12 mouse cellular contexts compared by ENCODE assay signal in genomic region chr5:136583256-136583655, GRCm38 (mm10).
"Had no signal": no experiment of that assay in that cellular context is flagged by ENCODE, and none has a peak within 500 bp of the region (broad histone marks: within the 10 kb centered on the region; RNA-seq: fewer than 3 reads in every experiment).

No protein-coding gene starts in this region.

- DNase-seq: kidney, adult 11 months; layer of hippocampus, adult 9-11 months; right cerebral cortex, adult 18-20 months; right cerebral cortex, postnatal 25 days; thymus, adult 2 months; thymus, postnatal 25 days had no signal

- H3K9me3 ChIP-seq: kidney, embryonic 15.5 days; neural tube, embryonic 15.5 days had no signal

- H3K36me3 ChIP-seq: kidney, embryonic 15.5 days; limb, embryonic 13.5 days; midbrain, embryonic 10.5 days; neural tube, embryonic 15.5 days had no signal

- H3K27ac ChIP-seq: limb, embryonic 13.5 days; liver, embryonic 14.5 days; midbrain, embryonic 10.5 days; neural tube, embryonic 15.5 days had no signal

- H3K4me3 ChIP-seq: kidney, embryonic 15.5 days; midbrain, embryonic 10.5 days; myocyte; neural tube, embryonic 15.5 days had no signal
